Mouse (Mus musculus) midbrain, embryonic 14.5 days (tissue): Measurements from ENCODE around the gene Acsm5. TPM values are rescaled to one million over a fixed set of nuclear protein-coding genes. Genes with fewer than 3 reads are reported as not detected.

Source experiments
- ATAC-seq: fragments of 200-750 bp; cut with Nextera tagmentation; 2 replicates; pipeline ENCODE4 v1.8.0; 2017; ENCODE audit warnings: moderate number of reproducible peaks, moderate library complexity; ENCODE audit not compliant: low FRiP score, low TSS enrichment
- DNase-seq: peaks from one replicate; pipeline ENCODE4 v3.0.0-alpha.2; 2015
- H3K27ac ChIP-seq: fragments of 300-500 bp; sonication (generic); replicated peaks from 2 replicates; pipeline ENCODE4 v1.5.1; 2014; ENCODE audit warnings: mild to moderate bottlenecking, low read depth, low read length, moderate library complexity
- H3K27me3 ChIP-seq: fragments of 300-500 bp; sonication (generic); 2 replicates; pipeline ENCODE4 v1.6.1; 2014; ENCODE audit warnings: low read length, control low read depth, mixed read lengths; ENCODE audit not compliant: control insufficient read depth, insufficient read depth
- H3K36me3 ChIP-seq: fragments of 300-500 bp; sonication (generic); 2 replicates; pipeline ENCODE4 v1.6.1; 2014; ENCODE audit warnings: low read length, control low read depth; ENCODE audit not compliant: control insufficient read depth, insufficient read depth
- H3K4me1 ChIP-seq: fragments of 300-500 bp; sonication (generic); 2 replicates; pipeline ENCODE4 v1.6.1; 2014; ENCODE audit warnings: mild to moderate bottlenecking, antibody characterized with exemption, low read length, control low read depth; ENCODE audit not compliant: control insufficient read depth, insufficient read depth
- H3K4me2 ChIP-seq: fragments of 300-500 bp; sonication (generic); 2 replicates; pipeline ENCODE4 v1.6.1; 2014; ENCODE audit warnings: mild to moderate bottlenecking, low read length, moderate library complexity
- H3K4me3 ChIP-seq: fragments of 300-500 bp; sonication (generic); replicated peaks from 2 replicates; pipeline ENCODE4 v1.5.1; 2014; ENCODE audit warnings: low read depth, low read length
- H3K9ac ChIP-seq: fragments of 300-500 bp; sonication (generic); replicated peaks from 2 replicates; pipeline ENCODE4 v1.6.1; 2014; ENCODE audit warnings: mild to moderate bottlenecking, low read length, moderate library complexity
- H3K9me3 ChIP-seq: fragments of 300-500 bp; sonication (generic); 2 replicates; pipeline ENCODE4 v1.6.1; 2016; ENCODE audit warnings: low read length, control low read depth, mixed read lengths; ENCODE audit not compliant: control insufficient read depth
- WGBS: fragments of 180-500 bp; shearing (Covaris S2); extraction: QIAGEN DNeasy Blood & Tissue Kit; methylation state at CpG from one replicate; pipeline ENCODE4 v1.1.7; 2014; 5-methylcytosine and 5-hydroxymethylcytosine counted together
- polyA plus RNA-seq: library from polyadenylated mRNA; unstranded; fragments of >200 nt; fragmentation: Nextera tagmentation; extraction: Ambion mirVana; gene quantifications from 2 replicates; pipeline ENCODE4 v1.2.1, GENCODE M21; 2014

Acsm5 gene
- polyA plus RNA-seq, 1 experiment from 2014 or later = not detected

GRCm38 (mm10) chr7:119515492-119516271 is 3.6 kb upstream of the Acsm5 start:
- Histone ChIP-seq H3K4me2 (no peak overlapping the region), H3K4me1 (no peaks in the 10 kb centered on the region), H3K4me3 (no peak overlapping the region), H3K36me3 (no peaks in the 10 kb centered on the region), H3K27me3 (no peaks in the 10 kb centered on the region), H3K9me3 (no peaks in the 10 kb centered on the region), H3K9ac (no peak overlapping the region), H3K27ac (no peak overlapping the region)
- ATAC-seq = no peak
- 72% methylated on average over 10 of the region's 10 CpGs for WGBS
- DNase-seq = peak; percentile 86

GRCm38 (mm10) chr7:119516272-119516558 is 3.0 kb upstream of the Acsm5 start:
- ATAC-seq = no peak
- 84% methylated on average over 7 of the region's 7 CpGs for whole genome bisulfite sequencing

GRCm38 (mm10) chr7:119519654-119520053 is 391 bp downstream of the Acsm5 start:
- Histone ChIP-seq H3K4me2 (no peak overlapping the region), H3K9ac (no peak overlapping the region), H3K36me3 (no peaks in the 10 kb centered on the region), H3K9me3 (no peaks in the 10 kb centered on the region), H3K27me3 (no peaks in the 10 kb centered on the region), H3K4me1 (no peaks in the 10 kb centered on the region), H3K27ac (no peak overlapping the region), H3K4me3 (no peak overlapping the region)
- 46% methylated on average over 5 of the region's 5 CpGs for WGBS
- DNase-seq (peak; percentile 65), ATAC-seq (no peak)

More at GRCm38 (mm10) chr7:119516272-119516558, 3.0 kb upstream of the Acsm5 start:
- no peak for DNase-seq
- Histone ChIP-seq H3K9me3 (no peaks in the 10 kb centered on the region), H3K27ac (no peak overlapping the region), H3K9ac (no peak overlapping the region), H3K27me3 (no peaks in the 10 kb centered on the region), H3K36me3 (no peaks in the 10 kb centered on the region), H3K4me1 (no peaks in the 10 kb centered on the region), H3K4me2 (no peak overlapping the region), H3K4me3 (no peak overlapping the region)

GRCm38 (mm10) chr7:119521816-119522215 is 2.6 kb downstream of the Acsm5 start:
- H3K4me1 ChIP-seq = no peaks in the 10 kb centered on the region
- no peak for DNase-seq
- WGBS = 84% methylated on average over 3 of the region's 3 CpGs
- H3K9me3 ChIP-seq = no peaks in the 10 kb centered on the region
- no peaks in the 10 kb centered on the region for H3K36me3 ChIP-seq
- H3K9ac ChIP-seq = no peak overlapping the region
- no peak for ATAC-seq
- H3K27ac ChIP-seq = no peak overlapping the region
- H3K4me2 ChIP-seq = no peak overlapping the region
- no peaks in the 10 kb centered on the region for H3K27me3 ChIP-seq
- no peak overlapping the region for H3K4me3 ChIP-seq

GRCm38 (mm10) chr7:119522385-119522784 is 3.1 kb downstream of the Acsm5 start:
- ATAC-seq (no peak), DNase-seq (no peak)
- no peak overlapping the region for H3K9ac ChIP-seq
- H3K36me3 ChIP-seq = no peaks in the 10 kb centered on the region
- H3K4me2 ChIP-seq = no peak overlapping the region
- no peak overlapping the region for H3K4me3 ChIP-seq
- no peaks in the 10 kb centered on the region for H3K27me3 ChIP-seq
- WGBS = 68% methylated on average over 1 of the region's 1 CpGs
- no peaks in the 10 kb centered on the region for H3K9me3 ChIP-seq
- no peaks in the 10 kb centered on the region for H3K4me1 ChIP-seq
- H3K27ac ChIP-seq = no peak overlapping the region

GRCm38 (mm10) chr7:119523389-119523788 is 4.1 kb downstream of the Acsm5 start, which contains the start of gene Pdilt:
TSS of gene Pdilt (minus strand) at chr7:119523489.
- H3K27me3 ChIP-seq = no peaks in the 10 kb centered on the region
- WGBS = 83% methylated on average over 4 of the region's 4 CpGs
- no peak within 1 kb of the TSS for H3K4me2 ChIP-seq
- no peak for ATAC-seq
- H3K9ac ChIP-seq = no peak within 1 kb of the TSS
- no peaks in the 10 kb centered on the region for H3K9me3 ChIP-seq
- H3K4me1 ChIP-seq = no peaks in the 10 kb centered on the region
- no peaks in the 10 kb centered on the region for H3K36me3 ChIP-seq
- H3K4me3 ChIP-seq = no peak within 1 kb of the TSS
- no peak for DNase-seq
- no peak within 1 kb of the TSS for H3K27ac ChIP-seq

GRCm38 (mm10) chr7:119525881-119526281 is 6.6 kb downstream of the Acsm5 start:
- 35% methylated on average over 2 of the region's 2 CpGs for WGBS
- Histone ChIP-seq H3K27me3 (no peaks in the 10 kb centered on the region), H3K36me3 (no peaks in the 10 kb centered on the region), H3K27ac (no peak overlapping the region), H3K9ac (no peak overlapping the region), H3K4me2 (no peak overlapping the region), H3K9me3 (no peaks in the 10 kb centered on the region), H3K4me3 (no peak overlapping the region), H3K4me1 (no peaks in the 10 kb centered on the region)
- no peak for ATAC-seq
- peak; percentile 37 for DNase-seq

- Histone ChIP-seq H3K9ac (no peak overlapping the region), H3K27me3 (no peaks in the 10 kb centered on the region), H3K9me3 (no peaks in the 10 kb centered on the region), H3K4me3 (no peak overlapping the region), H3K4me1 (no peaks in the 10 kb centered on the region), H3K4me2 (no peak overlapping the region), H3K27ac (no peak overlapping the region), H3K36me3 (no peaks in the 10 kb centered on the region)
- ATAC-seq (no peak), DNase-seq (peak; percentile 2)
- WGBS = 59% methylated on average over 13 of the region's 13 CpGs
Measured at GRCm38 (mm10) chr7:119526486-119526885, 7.2 kb downstream of the Acsm5 start.

GRCm38 (mm10) chr7:119527135-119527534 is 7.9 kb downstream of the Acsm5 start:
- no peak for DNase-seq
- H3K4me3 ChIP-seq = no peak overlapping the region
- no peaks in the 10 kb centered on the region for H3K27me3 ChIP-seq
- H3K4me1 ChIP-seq = no peaks in the 10 kb centered on the region
- no peak for ATAC-seq
- no peak overlapping the region for H3K4me2 ChIP-seq
- no peaks in the 10 kb centered on the region for H3K9me3 ChIP-seq
- no peak overlapping the region for H3K27ac ChIP-seq
- 100% methylated on average over 1 of the region's 1 CpGs for WGBS
- no peak overlapping the region for H3K9ac ChIP-seq
- H3K36me3 ChIP-seq = no peaks in the 10 kb centered on the region
